Mouse (Mus musculus) lung, postnatal 0 days (tissue): Measurements from ENCODE around the gene Tab1.

ENCODE experiments used
- CTCF ChIP-seq: IDR thresholded peaks from 2 replicates; pipeline ENCODE4 v1.5.1; 2016; ENCODE audit warnings: antibody characterized with exemption, mild to moderate bottlenecking
- EP300 ChIP-seq: IDR thresholded peaks from 2 replicates; pipeline ENCODE4 v1.6.1; 2016; ENCODE audit warnings: antibody characterized with exemption, mild to moderate bottlenecking, control low read depth

DNA sequence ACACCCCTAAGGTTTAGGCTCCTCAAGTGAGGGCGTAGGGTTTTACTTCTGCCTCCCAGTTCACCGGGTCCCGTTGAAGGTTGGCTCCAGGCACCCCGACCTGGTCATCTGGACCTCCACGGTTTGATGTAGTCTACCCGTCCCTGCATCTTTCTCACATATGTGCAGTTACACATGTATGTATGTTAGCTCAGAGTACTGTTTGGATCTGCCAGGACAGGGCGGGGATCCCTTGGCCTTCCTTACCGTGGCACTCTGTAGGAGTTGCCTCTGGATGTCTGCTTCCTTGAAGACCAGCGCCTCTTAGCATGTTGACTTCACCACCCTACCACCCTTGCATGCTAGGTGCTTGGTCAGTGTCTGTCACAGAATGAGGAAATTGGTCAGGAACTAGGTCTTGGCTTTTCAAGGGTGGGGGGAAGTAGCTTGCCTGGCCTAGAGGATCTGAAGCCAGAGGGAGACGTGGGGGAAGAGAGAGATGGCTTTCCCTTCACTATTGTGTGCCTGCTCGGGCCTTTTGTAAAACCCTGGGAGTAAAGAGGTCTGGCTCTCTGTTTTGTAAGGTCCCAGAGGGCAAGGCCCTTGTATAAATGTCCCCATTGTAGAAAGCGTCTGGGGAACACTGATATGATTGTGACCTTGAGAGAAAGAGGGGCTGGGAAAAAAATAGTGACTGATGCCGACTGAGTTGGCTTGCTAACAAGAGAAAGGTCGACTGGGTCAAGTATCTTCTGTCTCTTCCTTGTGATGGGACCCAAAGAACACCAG lies 939 bp downstream of the Tab1 start:
- TF ChIP-seq EP300: no peak
- no peak for TF ChIP-seq CTCF
